Mouse (Mus musculus) kidney, adult 2 months (tissue): ENCODE results near the gene Ube2e1.

Experiments used
- CTCF ChIP-seq: fragments of 200-500 bp; conservative IDR thresholded peaks from 2 replicates; pipeline ENCODE4 v1.5.1; 2011; ENCODE audit warnings: low read depth, mild to moderate bottlenecking, control low read depth, low read length, moderate library complexity, mixed read lengths; ENCODE audit not compliant: insufficient read depth, insufficient read length
- POLR2A ChIP-seq: fragments of 200-500 bp; IDR thresholded peaks from one replicate; pipeline ENCODE4 v1.6.1; 2011; ENCODE audit warnings: low read depth, low read length, control low read depth

GRCm38 (mm10) chr14:18343589-18343988 is 11.9 kb upstream of the Ube2e1 start:
- TF ChIP-seq CTCF (no peak), POLR2A (no peak)
